In the genomic region with DNA sequence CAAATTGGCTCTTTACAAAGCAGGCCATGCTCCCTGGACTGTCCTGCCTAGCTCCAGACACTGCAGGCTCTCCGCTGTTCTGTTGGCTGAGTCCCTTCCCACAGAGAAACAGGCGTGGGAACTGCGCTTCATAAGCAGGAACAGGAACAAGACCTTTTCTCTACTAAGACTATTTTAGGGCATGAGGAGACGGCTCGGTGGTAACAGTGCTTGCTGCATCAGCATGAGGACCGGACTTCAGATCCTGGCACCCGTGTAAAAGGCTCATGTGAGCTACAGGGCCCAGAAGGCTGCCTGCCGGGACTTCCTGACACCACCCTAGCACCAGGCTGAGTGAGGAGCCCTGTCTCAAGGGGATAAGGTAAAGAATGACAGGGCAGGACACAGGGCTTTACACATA, we compare ENCODE assay signal across 13 mouse cellular contexts. TPM values are rescaled to one million over a fixed set of nuclear protein-coding genes. Genes with fewer than 3 reads are reported as not detected.
DNase-seq lines count a peak whose midpoint lies in the region; ATAC-seq and TF ChIP-seq lines count a peak whose summit lies in the region.
"Had no signal": no experiment of that assay in that cellular context is flagged by ENCODE, and none has a peak within 500 bp of the region (broad histone marks: within the 10 kb centered on the region; RNA-seq: fewer than 3 reads in every experiment).

No protein-coding gene starts in this region.

- peak; percentile 71 for DNase-seq in kidney, adult 2 months
- no peak for DNase-seq in kidney, adult 18-20 months
- DNase-seq in liver = no peak
- peak; percentile 27 for DNase-seq in brain, adult 2 months (ENCODE audit: low read depth, low spot score)
- DNase-seq in kidney, postnatal 36 days = peak; percentile 63 to 65
- DNase-seq: cerebellum, adult 8-10 months; gastrocnemius, postnatal 25 days had no signal

- no peak for TF ChIP-seq POLR2A in kidney, adult 2 months (IDR thresholded peaks at IDR 0.05; ENCODE audit: low read depth, low read length)

- H3K27ac ChIP-seq in kidney, adult 2 months (ENCODE audit: insufficient read depth, low read depth, low read length) = peak overlapping the region; percentile 20; the same call in 1 of the 2 replicates
- no peak overlapping the region for H3K27ac ChIP-seq in liver, embryonic 12.5 days
- no peak overlapping the region for H3K27ac ChIP-seq in midbrain, embryonic 15.5 days
- H3K27ac ChIP-seq: midbrain, embryonic 13.5 days; neural tube, embryonic 13.5 days had no signal

- H3K4me1 ChIP-seq in kidney, adult 2 months (ENCODE audit: control insufficient read depth, insufficient read depth, low read length) = 0 out of 2 replicates have a peak, but pooled peaks cover 2% of the 10 kb centered on the region
- no peaks in the 10 kb centered on the region for H3K4me1 ChIP-seq in liver, embryonic 12.5 days
- H3K4me1 ChIP-seq in midbrain, embryonic 15.5 days = no peaks in the 10 kb centered on the region
- H3K4me1 ChIP-seq: midbrain, embryonic 13.5 days; neural tube, embryonic 13.5 days had no signal

- TF ChIP-seq CTCF in kidney, adult 2 months (conservative IDR thresholded peaks at IDR 0.05; ENCODE audit: insufficient read depth, insufficient read length, low read depth, low read length) = no peak

- H3K9me3 ChIP-seq in liver, embryonic 12.5 days (replicated peaks) = no peaks in the 10 kb centered on the region
- H3K9me3 ChIP-seq in midbrain, embryonic 15.5 days = no peaks in the 10 kb centered on the region
- H3K9me3 ChIP-seq: midbrain, embryonic 13.5 days; neural tube, embryonic 13.5 days had no signal

- no peaks in the 10 kb centered on the region for H3K27me3 ChIP-seq in kidney, adult 2 months (replicated peaks; ENCODE audit: control insufficient read depth, insufficient read depth, low read length)
- no peaks in the 10 kb centered on the region for H3K27me3 ChIP-seq in liver, embryonic 12.5 days (replicated peaks)
- no peaks in the 10 kb centered on the region for H3K27me3 ChIP-seq in midbrain, embryonic 15.5 days (replicated peaks)
- H3K27me3 ChIP-seq: midbrain, embryonic 13.5 days; neural tube, embryonic 13.5 days had no signal

- no peak overlapping the region for H3K9ac ChIP-seq in liver, embryonic 12.5 days
- H3K9ac ChIP-seq in midbrain, embryonic 15.5 days = no peak overlapping the region
- H3K9ac ChIP-seq: midbrain, embryonic 13.5 days; neural tube, embryonic 13.5 days had no signal

- no peak overlapping the region for H3K4me3 ChIP-seq in kidney, adult 2 months (ENCODE audit: insufficient read depth, low read depth, low read length)
- H3K4me3 ChIP-seq in liver, embryonic 12.5 days = no peak overlapping the region
- H3K4me3 ChIP-seq in midbrain, embryonic 15.5 days = no peak overlapping the region
- H3K4me3 ChIP-seq: erythroblast, embryonic 14.5 days; midbrain, embryonic 13.5 days; neural tube, embryonic 13.5 days had no signal

- peaks cover 1% of the 10 kb centered on the region for H3K36me3 ChIP-seq in kidney, adult 2 months (ENCODE audit: control insufficient read depth, insufficient read depth, low read length)
- H3K36me3 ChIP-seq in liver, embryonic 12.5 days = peaks cover 53% of the 10 kb centered on the region
- H3K36me3 ChIP-seq in midbrain, embryonic 15.5 days (replicated peaks) = 0 out of 2 replicates have a peak, but pooled peaks cover 5% of the 10 kb centered on the region

- no peak overlapping the region for H3K4me2 ChIP-seq in liver, embryonic 12.5 days
- no peak overlapping the region for H3K4me2 ChIP-seq in midbrain, embryonic 15.5 days
- H3K4me2 ChIP-seq: midbrain, embryonic 13.5 days; neural tube, embryonic 13.5 days had no signal

- ATAC-seq in liver, embryonic 12.5 days = peak; percentile 21; the same call in 1 of the 2 replicates
- no peak for ATAC-seq in midbrain, embryonic 15.5 days (replicated peaks)
- ATAC-seq: forebrain, embryonic 14.5 days; midbrain, embryonic 13.5 days had no signal

- 54% methylated on average over 8 of the region's 8 CpGs for WGBS in kidney, adult 2 months
- 74% methylated on average over 8 of the region's 8 CpGs for WGBS in liver, embryonic 12.5 days (ENCODE audit: insufficient replicate concordance)
- WGBS in midbrain, embryonic 15.5 days = 88% methylated on average over 8 of the region's 8 CpGs

RNA-seq across cellular contexts. Expression of gene Cryz, which starts 12.2 kb away (rescaled TPM):
- polyA plus RNA-seq in kidney, adult 2 months (2012; rRNA removed) = 218 and 240 TPM in 2 replicates
- 13.5 and 14.8 TPM in 2 replicates for polyA plus RNA-seq in liver, embryonic 12.5 days (2016; fragmentation: Nextera tagmentation; extraction: Ambion mirVana)
- 9.2 and 10.0 TPM in 2 replicates for polyA plus RNA-seq in midbrain, embryonic 15.5 days (2015; fragmentation: Nextera tagmentation; extraction: Ambion mirVana)

RNA-seq across cellular contexts. Expression of gene Tyw3, which starts 12.6 kb away (rescaled TPM):
- 12.0 and 12.5 TPM in 2 replicates for polyA plus RNA-seq in kidney, adult 2 months (2012; rRNA removed)
- 6.5 and 7.3 TPM in 2 replicates for polyA plus RNA-seq in liver, embryonic 12.5 days (2016; fragmentation: Nextera tagmentation; extraction: Ambion mirVana)
- polyA plus RNA-seq in midbrain, embryonic 15.5 days (2015; fragmentation: Nextera tagmentation; extraction: Ambion mirVana) = 12.4 and 14.1 TPM in 2 replicates

Comparison
In these comparisons a context has a peak if more than half of its experiments do, and no peak if none do; other contexts are left out.
1. DNase-seq: peak in kidney, adult 2 months (single experiment), brain, adult 2 months (single experiment) and kidney, postnatal 36 days (2 of 2); none in kidney, adult 18-20 months (single experiment) and liver (single experiment).
2. RNA of gene Cryz, which starts 12.2 kb away (polyA plus RNA-seq): 218 to 240 TPM in kidney, adult 2 months; 13.5 to 14.8 TPM in liver, embryonic 12.5 days and 9.2 to 10.0 TPM in midbrain, embryonic 15.5 days; every median in the first group is over 10 times any median in the second.